Mouse (Mus musculus) embryonic facial prominence, embryonic 11.5 days (tissue): ENCODE measurements around the gene Dnttip2. TPM values are rescaled to one million over a fixed set of nuclear protein-coding genes. Genes with fewer than 3 reads are reported as not detected.
A peak's percentile ranks its signal among the peaks of the same experiment; 100 is the strongest.
"Not testable (repeated sequence)": the region's sequence is repeated elsewhere in the genome, so short reads cannot be mapped to it uniquely, and the experiment has no call there.

Experiments
- ATAC-seq: fragments of 200-750 bp; cut with Nextera tagmentation; replicated peaks from 2 replicates; pipeline ENCODE4 v1.8.0; 2017; ENCODE audit warnings: low read depth; ENCODE audit not compliant: insufficient number of reproducible peaks, low FRiP score, low TSS enrichment
- DNase-seq: peaks from one replicate; pipeline ENCODE4 v3.0.0-alpha.2; 2015; ENCODE audit warnings: low spot score
- H3K27ac ChIP-seq: fragments of 300-500 bp; sonication (generic); replicated peaks from 2 replicates; pipeline ENCODE4 v1.5.1; 2014; ENCODE audit warnings: mild to moderate bottlenecking, low read depth, low read length, control low read depth
- H3K27me3 ChIP-seq: fragments of 300-500 bp; sonication (generic); 2 replicates; pipeline ENCODE4 v1.6.1; 2014; ENCODE audit warnings: mild to moderate bottlenecking, low read length, moderate library complexity, mixed read lengths; ENCODE audit not compliant: control insufficient read depth, insufficient read depth
- H3K36me3 ChIP-seq: fragments of 300-500 bp; sonication (generic); replicated peaks from 2 replicates; pipeline ENCODE4 v1.6.1; 2014; ENCODE audit warnings: low read depth, mild to moderate bottlenecking, low read length, moderate library complexity, mixed read lengths; ENCODE audit not compliant: control insufficient read depth, insufficient read depth
- H3K4me1 ChIP-seq: fragments of 300-500 bp; sonication (generic); 2 replicates; pipeline ENCODE4 v1.6.1; 2014; ENCODE audit warnings: low read length, mixed read lengths; ENCODE audit not compliant: control insufficient read depth, insufficient read depth
- H3K4me2 ChIP-seq: fragments of 300-500 bp; sonication (generic); 2 replicates; pipeline ENCODE4 v1.6.1; 2014; ENCODE audit warnings: low read depth, mild to moderate bottlenecking, control low read depth, low read length, moderate library complexity
- H3K4me3 ChIP-seq: fragments of 300-500 bp; sonication (generic); 2 replicates; pipeline ENCODE4 v1.5.1; 2014; ENCODE audit warnings: low read depth, low read length, control low read depth
- H3K9ac ChIP-seq: fragments of 300-500 bp; sonication (generic); replicated peaks from 2 replicates; pipeline ENCODE4 v1.6.1; 2014; ENCODE audit warnings: mild to moderate bottlenecking, control low read depth, low read length
- H3K9me3 ChIP-seq: fragments of 300-500 bp; sonication (generic); replicated peaks from 2 replicates; pipeline ENCODE4 v1.6.1; 2016; ENCODE audit warnings: mild to moderate bottlenecking, low read length, inconsistent platforms, mixed read lengths; ENCODE audit not compliant: control insufficient read depth
- WGBS: fragments of 180-500 bp; shearing (Covaris S2); extraction: QIAGEN DNeasy Blood & Tissue Kit; methylation state at CpG from one replicate; pipeline ENCODE4 v1.1.7; 2014; 5-methylcytosine and 5-hydroxymethylcytosine counted together
- polyA plus RNA-seq: library from polyadenylated mRNA; unstranded; fragments of >200 nt; fragmentation: Nextera tagmentation; extraction: Ambion mirVana; gene quantifications from 2 replicates; pipeline ENCODE4 v1.2.1, GENCODE M21; 2014

Gene Dnttip2
- polyA plus RNA-seq, result 106 and 115 TPM in 2 replicates

DNA sequence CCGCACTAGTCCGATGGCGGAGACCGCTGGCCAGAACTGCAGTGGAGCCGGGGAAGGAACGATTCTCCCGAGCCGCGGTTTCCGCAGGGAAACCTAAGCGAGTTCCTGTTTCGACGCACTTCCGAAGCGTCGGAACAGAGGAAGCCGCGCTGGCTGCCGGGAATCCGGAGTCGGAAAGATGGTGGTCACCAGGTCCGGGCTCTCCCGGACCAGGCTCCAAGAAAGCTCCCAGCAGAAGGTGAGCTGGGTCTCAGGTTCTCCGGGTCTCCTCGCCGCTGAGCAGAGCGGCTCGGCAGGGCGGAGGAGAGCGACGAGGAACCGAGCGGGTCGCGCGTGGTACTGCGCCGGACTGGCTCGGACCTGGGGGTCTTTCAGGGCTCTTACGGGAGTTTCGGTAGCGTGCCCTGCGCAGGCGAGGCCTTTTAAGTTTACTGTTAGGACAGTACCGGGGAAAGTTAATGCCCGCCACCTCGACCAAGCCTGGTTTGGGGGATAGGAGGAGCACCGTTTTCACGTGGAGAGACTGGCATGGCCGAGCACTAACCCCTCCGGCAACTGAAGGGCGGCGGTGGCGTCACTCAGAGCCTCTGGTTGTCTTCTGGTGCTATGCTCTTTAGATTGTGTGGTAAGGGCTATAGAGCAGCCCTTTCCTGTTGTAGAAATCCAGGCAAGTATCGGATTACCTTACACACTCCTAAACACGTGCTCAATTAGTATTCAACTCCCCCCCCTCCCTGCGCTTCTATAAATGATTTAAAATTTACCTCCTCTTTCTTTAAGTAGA, at the start of gene Dnttip2:
TSS of gene Dnttip2 (plus strand) at position 148 of the 784 bp plus-strand sequence.
- no peaks in the 10 kb centered on the region for H3K9me3 ChIP-seq
- no peaks in the 10 kb centered on the region for H3K27me3 ChIP-seq
- WGBS, result under 1% methylated on average over 56 of the region's 57 CpGs
- H3K36me3 ChIP-seq, result no peaks in the 10 kb centered on the region; the same call in none of the 2 replicates
- DNase-seq (peak; percentile 97), ATAC-seq (peak; percentile 94)
- H3K4me1 ChIP-seq, result peaks cover 4% of the 10 kb centered on the region; the same call in 1 of the 2 replicates
- peak within 1 kb of the TSS; percentile 90 for H3K9ac ChIP-seq
- no peak within 1 kb of the TSS for H3K27ac ChIP-seq
- H3K4me3 ChIP-seq, result peak within 1 kb of the TSS; percentile 92
- peak within 1 kb of the TSS; percentile 59 for H3K4me2 ChIP-seq

DNA sequence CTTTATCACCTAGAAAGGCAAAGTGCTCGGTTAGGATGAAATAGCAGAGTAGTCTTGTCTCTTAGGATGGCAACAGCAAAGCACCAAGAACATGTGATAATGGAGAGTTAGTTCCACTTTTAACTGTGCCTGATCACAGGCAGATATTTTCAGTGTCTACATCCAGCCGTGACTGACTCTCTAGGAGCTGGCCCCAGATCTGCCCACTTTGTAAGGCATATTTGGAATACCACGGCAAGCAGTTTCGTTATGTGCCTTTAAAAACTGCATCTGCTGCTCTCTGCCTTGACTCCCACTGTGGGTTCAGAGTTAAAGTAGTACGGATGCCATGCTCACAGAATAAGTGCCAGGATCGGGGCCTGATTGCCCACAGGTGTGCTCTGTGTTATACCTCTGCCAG, 47.2 kb upstream of the Dnttip2 start:
- H3K27me3 ChIP-seq, H3K27ac ChIP-seq, H3K4me3 ChIP-seq, H3K36me3 ChIP-seq, H3K9me3 ChIP-seq, H3K9ac ChIP-seq, ATAC-seq, DNase-seq, H3K4me1 ChIP-seq, H3K4me2 ChIP-seq: not testable (repeated sequence)
- WGBS, result 77% methylated on average over 6 of the region's 6 CpGs

DNA sequence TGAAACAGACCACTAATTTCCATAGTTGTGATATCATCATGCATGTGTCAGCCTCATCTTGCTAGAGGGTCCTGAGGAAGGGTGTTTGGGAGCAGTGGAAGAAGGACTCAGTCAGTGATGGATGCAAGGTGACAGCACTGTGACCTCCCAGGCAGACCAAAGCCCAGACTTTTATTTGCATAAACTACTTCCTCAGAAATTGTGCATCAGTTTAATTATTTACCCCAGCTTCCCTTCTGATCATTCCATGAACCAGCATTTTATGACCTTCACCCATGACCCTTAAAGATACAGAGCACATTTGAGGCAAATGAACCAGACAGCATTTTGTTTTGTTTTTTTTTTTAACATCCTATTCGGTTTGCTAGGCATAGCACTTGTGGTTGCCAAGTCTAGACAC, 38.4 kb upstream of the Dnttip2 start:
- 54% methylated on average over 1 of the region's 1 CpGs for WGBS
- ATAC-seq (no peak), DNase-seq (no peak)
- Histone ChIP-seq H3K9ac (no peak overlapping the region), H3K27me3 (no peaks in the 10 kb centered on the region), H3K4me1 (no peaks in the 10 kb centered on the region), H3K36me3 (no peaks in the 10 kb centered on the region), H3K4me2 (no peak overlapping the region), H3K4me3 (no peak overlapping the region), H3K9me3 (no peaks in the 10 kb centered on the region), H3K27ac (no peak overlapping the region)

DNA sequence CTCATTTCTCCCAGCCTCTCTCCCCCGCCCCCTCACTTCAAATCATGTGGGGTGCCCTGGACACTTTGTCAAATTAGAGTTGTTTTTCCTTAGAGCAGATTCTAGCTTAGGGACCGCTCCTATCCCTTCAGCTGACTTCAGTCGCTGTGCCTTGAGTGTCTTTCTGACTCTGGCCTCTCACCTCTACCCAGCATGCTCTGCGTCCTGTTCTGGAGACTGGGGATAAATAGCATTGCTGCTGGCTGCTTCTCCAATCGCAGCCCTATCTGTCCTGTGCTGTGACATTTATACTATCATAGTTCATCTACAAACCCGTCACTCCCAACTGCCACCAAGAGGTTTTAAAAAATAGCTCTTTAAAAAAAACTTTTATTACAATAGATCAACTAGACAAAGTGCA, 31.3 kb upstream of the Dnttip2 start:
- H3K27me3 ChIP-seq, result no peaks in the 10 kb centered on the region
- no peak overlapping the region for H3K4me2 ChIP-seq
- no peak overlapping the region for H3K9ac ChIP-seq
- ATAC-seq (no peak), DNase-seq (no peak)
- H3K4me3 ChIP-seq, result no peak overlapping the region
- H3K4me1 ChIP-seq, result no peaks in the 10 kb centered on the region; the same call in 1 of the 2 replicates
- H3K9me3 ChIP-seq, result no peaks in the 10 kb centered on the region
- WGBS, result 48% methylated on average over 6 of the region's 6 CpGs
- H3K27ac ChIP-seq, result no peak overlapping the region
- no peaks in the 10 kb centered on the region for H3K36me3 ChIP-seq

DNA sequence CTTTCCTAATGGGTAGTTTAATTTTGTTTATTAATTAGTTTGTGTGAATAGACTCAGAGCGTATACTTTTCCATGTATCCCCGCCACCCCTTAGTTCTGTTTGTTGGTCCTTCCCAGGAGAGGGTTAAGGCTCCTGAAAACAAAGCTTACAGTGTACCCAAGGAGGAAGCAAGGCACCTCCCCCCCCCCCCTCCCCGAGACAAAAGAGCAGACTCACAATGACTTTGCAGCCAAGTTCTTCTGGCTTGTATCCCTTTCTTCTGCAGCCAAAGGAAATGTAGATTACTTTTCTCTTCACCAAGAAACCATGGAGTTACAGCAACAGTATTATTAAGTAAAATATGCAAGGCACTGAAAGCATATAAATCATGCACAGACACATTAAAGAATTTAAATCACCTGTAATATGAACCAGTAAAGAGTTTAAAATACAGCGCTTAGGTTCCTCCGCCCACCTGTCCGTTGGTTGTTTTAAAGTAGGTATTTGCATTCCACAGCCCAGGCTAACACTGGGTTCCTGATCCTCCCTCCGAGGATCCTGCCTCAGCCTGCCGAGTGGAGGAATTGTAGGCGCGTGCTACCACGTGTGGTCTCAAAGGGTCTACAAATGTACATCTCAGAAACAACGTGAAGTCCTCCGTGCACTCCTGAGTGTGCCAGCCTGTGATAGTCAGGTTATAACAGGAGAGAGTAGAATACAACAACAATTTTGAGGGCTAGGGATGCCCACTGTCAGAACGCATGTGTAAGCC, 30.6 kb upstream of the Dnttip2 start:
- Histone ChIP-seq H3K4me3 (no peak overlapping the region), H3K27me3 (no peaks in the 10 kb centered on the region), H3K4me1 (no peaks in the 10 kb centered on the region; the same call in 1 of the 2 replicates), H3K4me2 (no peak overlapping the region), H3K36me3 (no peaks in the 10 kb centered on the region), H3K9ac (no peak overlapping the region), H3K27ac (0 out of 2 replicates have a peak overlapping the region, but pooled peaks have one; percentile 28), H3K9me3 (no peaks in the 10 kb centered on the region)
- DNase-seq, result no peak
- WGBS, result 43% methylated on average over 14 of the region's 14 CpGs
- ATAC-seq, result no peak

DNA sequence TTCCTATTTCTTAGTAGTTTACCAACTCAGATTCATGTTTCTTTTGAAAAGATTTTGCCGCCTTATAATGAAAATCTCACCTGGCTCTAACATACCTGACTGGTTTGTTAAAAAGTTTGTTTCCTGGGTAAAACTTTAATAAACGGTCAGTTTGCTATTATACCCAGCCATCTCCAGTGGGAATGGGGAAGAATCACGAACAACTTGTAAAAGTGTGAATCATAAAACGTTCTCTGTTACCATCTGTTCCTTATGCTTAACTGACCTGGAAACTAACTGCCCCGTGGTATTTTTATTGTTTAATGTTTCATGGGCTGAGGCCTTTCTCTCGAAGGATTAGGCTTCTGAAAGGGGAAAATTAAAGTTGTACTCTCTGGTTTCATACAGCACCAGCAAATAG, 29.4 kb upstream of the Dnttip2 start:
- ATAC-seq (no peak), DNase-seq (no peak)
- H3K4me1 ChIP-seq, result no peaks in the 10 kb centered on the region; the same call in 1 of the 2 replicates
- H3K9me3 ChIP-seq, result no peaks in the 10 kb centered on the region
- 57% methylated on average over 6 of the region's 6 CpGs for WGBS
- no peak overlapping the region for H3K27ac ChIP-seq
- H3K27me3 ChIP-seq, result no peaks in the 10 kb centered on the region
- peak overlapping the region; percentile 24; the same call in 1 of the 2 replicates for H3K4me2 ChIP-seq
- H3K9ac ChIP-seq, result no peak overlapping the region; the same call in 1 of the 2 replicates
- H3K36me3 ChIP-seq, result no peaks in the 10 kb centered on the region
- H3K4me3 ChIP-seq, result no peak overlapping the region

DNA sequence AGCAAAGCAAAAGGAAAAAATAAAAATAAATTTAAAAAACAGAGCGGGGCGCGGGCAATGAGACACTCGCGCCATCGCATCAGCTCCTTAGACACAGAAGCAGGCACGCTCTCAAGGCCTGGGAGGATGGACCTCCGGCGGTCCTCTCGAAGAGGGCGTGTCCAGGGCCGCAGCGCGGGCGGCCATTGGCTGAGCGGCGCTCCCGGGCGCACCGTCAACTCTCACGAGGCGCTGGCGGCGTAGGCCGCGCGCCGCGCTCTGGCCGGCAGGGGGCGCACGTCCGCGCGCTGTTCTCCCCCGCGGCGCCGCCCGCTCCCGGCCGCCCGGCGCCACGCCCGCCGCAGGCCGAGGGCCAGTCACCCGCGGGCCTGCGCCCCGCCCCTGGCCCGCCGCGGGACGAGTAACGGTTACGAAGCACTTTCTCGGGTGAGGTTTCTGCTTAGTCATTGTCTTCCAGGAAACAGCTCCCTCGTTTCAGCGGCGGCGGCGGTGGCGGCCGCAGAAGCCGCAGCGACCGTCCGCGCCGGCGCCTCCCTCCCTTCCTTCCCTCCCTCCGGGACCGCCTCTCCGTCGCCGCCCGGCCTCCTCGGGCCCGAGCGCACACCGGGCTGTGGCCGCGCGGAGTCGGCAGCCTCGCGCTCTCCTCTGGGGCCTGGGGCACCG, 28.8 kb upstream of the Dnttip2 start, which contains the start of gene Gclm:
TSS of gene Gclm (plus strand) at position 343 of the 663 bp plus-strand sequence.
- WGBS, result under 1% methylated on average over 66 of the region's 90 CpGs
- Histone ChIP-seq H3K27me3 (no peaks in the 10 kb centered on the region), H3K4me1 (no peaks in the 10 kb centered on the region; the same call in 1 of the 2 replicates), H3K9me3 (no peaks in the 10 kb centered on the region), H3K4me3 (peak within 1 kb of the TSS; percentile 75), H3K27ac (peak within 1 kb of the TSS; percentile 80), H3K36me3 (no peaks in the 10 kb centered on the region), H3K4me2 (peak within 1 kb of the TSS; percentile 89), H3K9ac (peak within 1 kb of the TSS; percentile 84)
- peak; percentile 96 for DNase-seq
- ATAC-seq, result peak; percentile 98
